Mouse (Mus musculus): ENCODE results near the gene Tyrobp. TPM values are rescaled to one million over a fixed set of nuclear protein-coding genes. Genes with fewer than 3 reads are reported as not detected.

Tyrobp gene
- polyA plus RNA-seq, 1 experiment from 2014 or later = 19.3 TPM

- Histone ChIP-seq H3K4me1 (replicated peaks; ENCODE audit: control insufficient read depth, insufficient read depth, low read length) (peaks cover 10% of the 10 kb centered on the region), H3K27me3 (ENCODE audit: control insufficient read depth, insufficient read depth, low read length) (peaks cover 76% of the 10 kb centered on the region), H3K4me3 (ENCODE audit: low read depth, low read length) (no peak overlapping the region), H3K9ac (ENCODE audit: low read depth, low read length) (no peak overlapping the region), H3K9me3 (ENCODE audit: control insufficient read depth, low read length) (no peaks in the 10 kb centered on the region), H3K27ac (ENCODE audit: low read depth, low read length) (no peak overlapping the region), H3K4me2 (replicated peaks; ENCODE audit: low read depth, low read length) (no peak overlapping the region), H3K36me3 (ENCODE audit: control insufficient read depth, insufficient read depth, low read length) (no peaks in the 10 kb centered on the region)
- WGBS = 25% methylated on average over 7 of the region's 7 CpGs
- DNase-seq (ENCODE audit: low spot score) (no peak), ATAC-seq (ENCODE audit: low FRiP score) (no peak)
Observed at GRCm38 (mm10) chr7:30463568-30463967, 50.0 kb downstream of the Tyrobp start.

GRCm38 (mm10) chr7:30463996-30464395 is 50.4 kb downstream of the Tyrobp start:
- 23% methylated on average over 4 of the region's 4 CpGs for WGBS
- Histone ChIP-seq H3K9me3 (ENCODE audit: control insufficient read depth, low read length) (no peaks in the 10 kb centered on the region), H3K36me3 (ENCODE audit: control insufficient read depth, insufficient read depth, low read length) (no peaks in the 10 kb centered on the region), H3K4me3 (ENCODE audit: low read depth, low read length) (no peak overlapping the region), H3K4me1 (replicated peaks; ENCODE audit: control insufficient read depth, insufficient read depth, low read length) (peaks cover 10% of the 10 kb centered on the region), H3K9ac (ENCODE audit: low read depth, low read length) (no peak overlapping the region), H3K4me2 (replicated peaks; ENCODE audit: low read depth, low read length) (no peak overlapping the region), H3K27ac (ENCODE audit: low read depth, low read length) (no peak overlapping the region), H3K27me3 (ENCODE audit: control insufficient read depth, insufficient read depth, low read length) (peaks cover 76% of the 10 kb centered on the region)
- ATAC-seq (ENCODE audit: low FRiP score) (no peak), DNase-seq (ENCODE audit: low spot score) (no peak)

GRCm38 (mm10) chr7:30464816-30465300 is 51.3 kb downstream of the Tyrobp start:
- no peak overlapping the region for H3K4me3 ChIP-seq (ENCODE audit: low read depth, low read length)
- no peaks in the 10 kb centered on the region for H3K9me3 ChIP-seq (ENCODE audit: control insufficient read depth, low read length)
- H3K27ac ChIP-seq (ENCODE audit: low read depth, low read length) = no peak overlapping the region
- H3K27me3 ChIP-seq (ENCODE audit: control insufficient read depth, insufficient read depth, low read length) = peaks cover 67% of the 10 kb centered on the region
- DNase-seq (ENCODE audit: low spot score) (no peak), ATAC-seq (ENCODE audit: low FRiP score) (no peak)
- peaks cover 10% of the 10 kb centered on the region for H3K4me1 ChIP-seq (replicated peaks; ENCODE audit: control insufficient read depth, insufficient read depth, low read length)
- H3K36me3 ChIP-seq (ENCODE audit: control insufficient read depth, insufficient read depth, low read length) = no peaks in the 10 kb centered on the region
- no peak overlapping the region for H3K9ac ChIP-seq (ENCODE audit: low read depth, low read length)
- no peak overlapping the region for H3K4me2 ChIP-seq (replicated peaks; ENCODE audit: low read depth, low read length)
- 18% methylated on average over 6 of the region's 6 CpGs for WGBS

Other genes with a start within 250 kb of the Tyrobp start
- gene Zfp146, start 244.0 kb upstream of the Tyrobp start, polyA plus RNA-seq (2014; fragmentation: Nextera tagmentation; extraction: Ambion mirVana) = 16.3 and 26.1 TPM in 2 replicates
- gene Cox7a1, start 229.6 kb upstream of the Tyrobp start, polyA plus RNA-seq (2014; fragmentation: Nextera tagmentation; extraction: Ambion mirVana) = 4.3 and 4.5 TPM in 2 replicates
- 56.3 and 64.0 TPM in 2 replicates for gene Capns1, start 214.9 kb upstream of the Tyrobp start, polyA plus RNA-seq (2014; fragmentation: Nextera tagmentation; extraction: Ambion mirVana)
- gene Polr2i, start 181.8 kb upstream of the Tyrobp start, polyA plus RNA-seq (2014; fragmentation: Nextera tagmentation; extraction: Ambion mirVana) = 171 and 176 TPM in 2 replicates
- 278 and 293 TPM in 2 replicates for gene Tbcb, start 181.5 kb upstream of the Tyrobp start, polyA plus RNA-seq (2014; fragmentation: Nextera tagmentation; extraction: Ambion mirVana)
- gene Ovol3, start 178.0 kb upstream of the Tyrobp start, polyA plus RNA-seq (2014; fragmentation: Nextera tagmentation; extraction: Ambion mirVana) = not detected in 2 replicates
- gene Thap8, start 133.7 kb upstream of the Tyrobp start, polyA plus RNA-seq (2014; fragmentation: Nextera tagmentation; extraction: Ambion mirVana) = 0.25 and 0.32 TPM in 2 replicates
- gene Wdr62, start 133.3 kb upstream of the Tyrobp start, polyA plus RNA-seq (2014; fragmentation: Nextera tagmentation; extraction: Ambion mirVana) = 5.9 and 8.5 TPM in 2 replicates
- gene Clip3, start 122.0 kb upstream of the Tyrobp start, polyA plus RNA-seq (2014; fragmentation: Nextera tagmentation; extraction: Ambion mirVana) = 66.7 and 78.4 TPM in 2 replicates
- gene Alkbh6, start 105.0 kb upstream of the Tyrobp start, polyA plus RNA-seq (2014; fragmentation: Nextera tagmentation; extraction: Ambion mirVana) = 82.1 and 85.2 TPM in 2 replicates
- gene Syne4, start 99.0 kb upstream of the Tyrobp start, polyA plus RNA-seq (2014; fragmentation: Nextera tagmentation; extraction: Ambion mirVana) = 17.4 and 18.7 TPM in 2 replicates
- 1.4 and 3.3 TPM in 2 replicates for gene E130208F15Rik, start 92.0 kb upstream of the Tyrobp start, polyA plus RNA-seq (2014; fragmentation: Nextera tagmentation; extraction: Ambion mirVana)
- gene Sdhaf1, start 89.9 kb upstream of the Tyrobp start, polyA plus RNA-seq (2014; fragmentation: Nextera tagmentation; extraction: Ambion mirVana) = 20.9 and 23.2 TPM in 2 replicates
- gene Lrfn3, start 51.0 kb upstream of the Tyrobp start, polyA plus RNA-seq (2014; fragmentation: Nextera tagmentation; extraction: Ambion mirVana) = 5.3 and 6.8 TPM in 2 replicates
- gene Hcst, start 6.1 kb downstream of the Tyrobp start, polyA plus RNA-seq (2014; fragmentation: Nextera tagmentation; extraction: Ambion mirVana) = 0.39 and 0.62 TPM in 2 replicates
- 1.5 and 1.8 TPM in 2 replicates for gene Nfkbid, start 8.0 kb downstream of the Tyrobp start, polyA plus RNA-seq (2014; fragmentation: Nextera tagmentation; extraction: Ambion mirVana)
- gene Aplp1, start 31.8 kb downstream of the Tyrobp start, polyA plus RNA-seq (2014; fragmentation: Nextera tagmentation; extraction: Ambion mirVana) = 165 and 169 TPM in 2 replicates
- 18.6 and 25.8 TPM in 2 replicates for gene Kirrel2, start 43.9 kb downstream of the Tyrobp start, polyA plus RNA-seq (2014; fragmentation: Nextera tagmentation; extraction: Ambion mirVana)
- gene Nphs1, start 44.6 kb downstream of the Tyrobp start, polyA plus RNA-seq (2014; fragmentation: Nextera tagmentation; extraction: Ambion mirVana) = 3.3 and 4.5 TPM in 2 replicates
- not detected in 2 replicates for gene Prodh2, start 79.9 kb downstream of the Tyrobp start, polyA plus RNA-seq (2014; fragmentation: Nextera tagmentation; extraction: Ambion mirVana)
- gene Arhgap33, start 121.3 kb downstream of the Tyrobp start, polyA plus RNA-seq (2014; fragmentation: Nextera tagmentation; extraction: Ambion mirVana) = 41.4 and 41.9 TPM in 2 replicates
- gene Hspb6, start 138.4 kb downstream of the Tyrobp start, polyA plus RNA-seq (2014; fragmentation: Nextera tagmentation; extraction: Ambion mirVana) = 3.5 and 4.0 TPM in 2 replicates
- 11.4 and 18.4 TPM in 2 replicates for gene Proser3, start 138.5 kb downstream of the Tyrobp start, polyA plus RNA-seq (2014; fragmentation: Nextera tagmentation; extraction: Ambion mirVana)
- 44.7 and 48.3 TPM in 2 replicates for gene Lin37, start 146.1 kb downstream of the Tyrobp start, polyA plus RNA-seq (2014; fragmentation: Nextera tagmentation; extraction: Ambion mirVana)
- gene U2af1l4, start 149.5 kb downstream of the Tyrobp start, polyA plus RNA-seq (2014; fragmentation: Nextera tagmentation; extraction: Ambion mirVana) = 83.0 and 100.0 TPM in 2 replicates
- 7.8 and 9.8 TPM in 2 replicates for gene Gm49396, start 149.6 kb downstream of the Tyrobp start, polyA plus RNA-seq (2014; fragmentation: Nextera tagmentation; extraction: Ambion mirVana)
- gene Psenen, start 149.9 kb downstream of the Tyrobp start, polyA plus RNA-seq (2014; fragmentation: Nextera tagmentation; extraction: Ambion mirVana) = 104 and 105 TPM in 2 replicates
- 3.0 and 3.6 TPM in 2 replicates for gene Igflr1, start 151.7 kb downstream of the Tyrobp start, polyA plus RNA-seq (2014; fragmentation: Nextera tagmentation; extraction: Ambion mirVana)
- gene Kmt2b, start 175.0 kb downstream of the Tyrobp start, polyA plus RNA-seq (2014; fragmentation: Nextera tagmentation; extraction: Ambion mirVana) = 11.1 and 13.2 TPM in 2 replicates
- gene Zbtb32, start 185.1 kb downstream of the Tyrobp start, polyA plus RNA-seq (2014; fragmentation: Nextera tagmentation; extraction: Ambion mirVana) = 0.24 and 1.2 TPM in 2 replicates
- gene Upk1a, start 199.1 kb downstream of the Tyrobp start, polyA plus RNA-seq (2014; fragmentation: Nextera tagmentation; extraction: Ambion mirVana) = 0.54 and 1.2 TPM in 2 replicates
- 816 and 817 TPM in 2 replicates for gene Cox6b1, start 212.4 kb downstream of the Tyrobp start, polyA plus RNA-seq (2014; fragmentation: Nextera tagmentation; extraction: Ambion mirVana)
- gene Etv2, start 222.1 kb downstream of the Tyrobp start, polyA plus RNA-seq (2014; fragmentation: Nextera tagmentation; extraction: Ambion mirVana) = not detected in 2 replicates
- gene Rbm42, start 236.6 kb downstream of the Tyrobp start, polyA plus RNA-seq (2014; fragmentation: Nextera tagmentation; extraction: Ambion mirVana) = 119 and 123 TPM in 2 replicates

Measured in hindbrain, embryonic 11.5 days (tissue).